Mouse (Mus musculus): ENCODE results near the gene C1ql4.

- TF ChIP-seq CTCF (IDR thresholded peaks at IDR 0.05; ENCODE audit: extremely low read depth, insufficient read depth, low read length) (no peak), POLR2A (IDR thresholded peaks at IDR 0.05; ENCODE audit: extremely low read depth, insufficient read depth, low read length) (no peak)
Measured at GRCm38 (mm10) chr15:99074019-99074599, 13.5 kb downstream of the C1ql4 start, which contains the start of gene Troap.

All from cortical plate, adult 2 months (tissue).